Mouse (Mus musculus) urinary bladder, adult 18-20 months (tissue): ENCODE data around the gene Nadsyn1.

Experiments used
- DNase-seq, 2 experiments: peaks; one replicate each; pipeline ENCODE4 v3.0.0; 2022; ENCODE audit warnings: low spot score in 2 of 2, mixed read lengths in 2 of 2

Gene Nadsyn1

DNA sequence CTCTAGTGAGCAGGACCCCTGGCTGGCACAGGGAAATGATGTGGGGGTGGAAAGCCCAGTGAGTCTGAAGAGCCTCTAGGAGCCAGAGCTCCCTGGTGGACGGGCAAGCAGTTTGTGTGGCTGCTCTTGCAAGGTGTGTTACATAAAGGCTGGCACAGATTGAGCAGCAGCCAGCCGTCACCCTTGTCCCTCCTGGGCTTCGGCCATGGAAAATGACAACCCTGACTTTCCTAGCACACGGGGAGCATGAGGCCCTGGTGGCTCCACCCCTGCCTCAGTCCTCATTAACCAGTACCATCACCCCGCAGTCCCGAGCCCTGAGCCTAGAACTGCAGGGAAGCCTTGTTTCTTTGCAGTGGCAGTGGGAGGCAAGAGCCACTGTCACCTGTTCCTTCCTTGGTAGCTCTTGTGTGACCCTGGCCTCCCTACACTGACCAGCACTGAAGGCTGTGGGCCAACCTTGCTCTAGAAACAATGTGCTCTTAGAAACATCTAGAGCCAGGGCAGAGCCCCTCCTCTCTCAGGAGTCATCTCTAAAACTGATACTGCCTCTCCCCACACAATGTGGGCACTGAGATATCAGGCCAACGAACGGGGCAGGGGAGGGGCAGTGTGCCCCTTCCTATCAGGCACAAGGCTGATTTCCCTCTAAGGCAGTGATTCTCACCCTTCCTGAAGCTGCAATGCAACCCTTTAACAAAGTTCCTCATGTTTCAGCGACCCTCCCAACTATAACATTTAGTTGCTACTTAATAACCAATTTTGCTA lies 67.1 kb downstream of the Nadsyn1 start:
- no peak for DNase-seq

DNA sequence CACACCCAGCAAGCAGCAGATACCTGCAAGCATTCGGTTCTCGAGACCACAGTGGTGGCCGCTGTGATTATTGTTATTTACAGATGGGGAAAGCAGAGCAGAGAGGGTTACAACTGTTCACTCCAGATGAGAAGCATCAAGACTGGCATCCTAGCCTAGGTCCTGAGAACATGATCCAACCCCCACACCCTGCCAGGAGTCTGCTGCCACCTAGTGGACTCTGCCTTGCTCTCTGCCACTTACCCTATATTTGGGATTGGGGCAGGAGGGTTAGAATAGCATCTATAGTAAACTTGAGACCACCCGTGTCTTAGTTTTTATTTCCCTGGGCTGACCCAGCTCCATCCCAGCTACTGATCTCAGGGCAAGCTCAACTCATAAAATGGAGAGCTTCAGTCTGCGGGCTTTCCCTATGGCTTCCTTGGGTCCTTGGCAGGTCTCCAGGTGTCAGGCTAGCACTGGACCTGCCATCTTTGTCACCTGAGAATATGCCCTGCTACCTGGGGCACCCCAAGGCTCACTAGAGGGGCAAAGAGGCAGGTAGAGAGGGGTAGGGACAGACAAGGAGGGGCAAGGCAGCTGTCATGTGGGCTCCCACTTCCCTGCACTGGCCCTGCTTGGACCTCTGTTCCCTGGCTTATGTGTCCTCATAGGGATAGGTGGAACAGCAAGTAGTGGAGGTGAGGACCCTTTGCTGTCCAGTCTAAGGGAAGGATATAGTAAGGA lies 68.5 kb downstream of the Nadsyn1 start:
- no peak for DNase-seq

GRCm38 (mm10) chr7:143752606-143753005 lies 70.0 kb downstream of the Nadsyn1 start:
- no peak for DNase-seq

GRCm38 (mm10) chr7:143752056-143752455 lies 70.6 kb downstream of the Nadsyn1 start:
- DNase-seq, result no peak

- DNase-seq, result no peak
Observed at GRCm38 (mm10) chr7:143751380-143751779, 71.3 kb downstream of the Nadsyn1 start.

DNA sequence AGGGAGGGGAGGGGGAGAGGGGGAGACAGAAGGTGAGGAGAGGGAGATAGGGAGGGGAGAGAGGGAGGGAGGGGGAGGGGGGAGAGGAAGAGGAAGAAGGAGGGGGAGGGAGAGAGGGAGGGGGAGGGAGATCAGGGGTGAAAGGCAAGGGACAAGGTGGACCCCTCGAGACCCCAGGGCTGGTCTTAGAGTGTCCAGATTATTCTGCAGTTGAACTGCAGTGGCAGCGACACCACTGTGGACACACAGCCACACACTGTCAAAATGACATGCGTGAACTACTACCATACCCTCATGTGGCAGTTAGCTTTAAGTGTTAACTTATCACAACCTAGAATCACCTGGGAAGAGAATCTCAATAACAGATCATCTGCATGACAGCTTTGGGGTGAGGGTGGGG lies 73.6 kb downstream of the Nadsyn1 start:
- DNase-seq, result no peak

DNA sequence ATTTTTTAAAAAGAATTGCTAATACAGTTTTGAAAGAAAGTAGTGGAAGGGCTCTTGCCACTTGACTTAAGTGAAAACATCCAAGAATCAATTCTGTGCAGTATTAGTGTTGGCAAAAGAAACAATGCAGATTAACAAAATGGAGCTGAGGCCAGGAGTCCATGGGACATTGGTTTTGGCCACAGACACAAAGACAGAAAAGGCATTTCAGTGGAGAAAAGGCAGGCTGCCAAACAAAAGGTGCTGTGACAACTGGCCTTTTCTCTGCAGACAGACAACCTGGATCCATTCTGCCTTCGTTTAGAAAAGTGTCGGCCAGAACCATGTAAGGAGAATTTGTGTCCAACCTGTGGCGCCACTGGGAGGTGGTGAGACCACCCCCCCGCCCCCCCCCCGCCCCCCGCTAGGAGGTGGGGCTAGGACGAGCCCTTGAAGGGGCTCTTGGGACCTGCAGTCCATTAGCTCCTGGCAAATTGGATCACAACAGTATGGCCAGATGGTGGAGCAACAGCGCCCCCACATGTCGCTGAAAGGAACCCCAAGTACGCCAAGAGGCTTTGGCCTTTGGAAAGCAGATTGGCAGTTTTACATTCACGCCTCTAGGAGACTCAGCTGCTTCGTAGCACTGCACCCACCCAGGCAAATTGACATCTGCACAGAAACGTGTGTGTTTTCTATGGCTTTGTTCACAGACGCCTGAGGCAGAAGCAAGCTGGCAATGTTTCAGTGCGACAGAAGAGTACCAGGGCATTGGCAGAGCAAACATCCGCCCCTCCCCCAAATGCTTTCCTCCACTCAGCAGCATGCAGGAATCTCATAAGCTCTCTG lies 74.4 kb downstream of the Nadsyn1 start:
- DNase-seq, result peak; percentile 82
